Mouse (Mus musculus): ENCODE measurements around the gene Gpx5.

DNA sequence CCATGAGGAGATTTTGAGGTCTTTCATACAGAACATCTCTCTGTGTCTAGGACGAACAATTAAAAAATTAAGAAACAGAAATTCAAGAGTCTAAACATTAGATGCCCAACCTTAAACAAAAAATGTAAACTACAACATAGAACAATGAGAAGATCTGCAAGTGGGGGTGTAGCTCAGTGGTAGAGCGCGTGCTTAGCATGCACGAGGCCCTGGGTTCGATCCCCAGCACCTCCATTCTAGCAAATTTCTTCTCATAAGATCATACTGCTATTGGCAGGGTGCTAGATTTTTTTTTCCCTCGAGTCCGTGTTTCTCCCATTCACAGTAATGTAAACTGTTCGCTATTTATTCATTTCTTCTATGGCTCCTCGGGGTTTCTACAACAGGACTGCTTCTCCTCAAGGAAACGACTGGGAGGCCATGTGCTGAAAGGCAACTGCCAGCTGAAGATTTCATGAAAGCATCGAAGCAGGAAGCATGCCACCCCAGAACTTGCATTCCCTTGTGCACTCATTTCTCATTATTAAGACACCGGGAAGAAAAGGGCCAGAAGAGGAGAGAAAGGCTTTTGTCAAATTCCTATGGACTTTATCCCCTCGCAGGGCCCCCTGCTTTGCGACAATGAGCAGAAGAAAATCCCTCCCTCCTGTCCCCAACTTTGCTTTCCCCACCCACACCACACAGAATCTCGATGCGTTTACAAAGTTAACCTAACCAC is 50.0 kb downstream of the Gpx5 start:
- TF ChIP-seq CTCF (conservative IDR thresholded peaks at IDR 0.05; ENCODE audit: insufficient read depth, insufficient read length, low read depth, low read length) = no peak
- TF ChIP-seq POLR2A (IDR thresholded peaks at IDR 0.05; ENCODE audit: low read depth, low read length) = no peak

All from kidney, adult 2 months (tissue).